Mouse (Mus musculus): ENCODE results near the gene Usp4. TPM values are rescaled to one million over a fixed set of nuclear protein-coding genes. Genes with fewer than 3 reads are reported as not detected.

The Usp4 gene
- polyA plus RNA-seq, 1 experiment from 2014 or later: 38.2 TPM

DNA sequence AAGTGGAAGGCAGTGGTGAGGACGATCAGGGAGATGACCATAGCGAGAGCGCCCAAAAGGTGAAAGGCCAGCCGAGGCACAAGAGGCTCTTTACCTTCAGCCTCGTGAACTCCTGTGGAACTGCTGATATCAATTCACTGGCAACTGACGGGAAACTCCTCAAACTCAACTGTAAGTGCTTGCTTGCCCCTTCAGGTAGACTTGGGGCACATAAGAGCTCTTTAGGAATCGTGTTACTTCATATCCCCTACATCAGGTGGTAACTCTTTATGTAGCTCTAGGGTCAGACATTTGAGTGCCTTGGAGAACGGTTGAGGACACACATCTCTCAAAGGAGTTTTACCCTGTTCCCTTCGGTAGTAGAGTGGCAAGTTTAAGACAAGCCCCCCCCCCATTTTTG, 33.7 kb downstream of the Usp4 start:
- no peak overlapping the region for H3K4me2 ChIP-seq (ENCODE audit: low read depth, low read length)
- H3K27ac ChIP-seq (ENCODE audit: low read depth): no peak overlapping the region
- no peaks in the 10 kb centered on the region for H3K27me3 ChIP-seq (ENCODE audit: insufficient read depth, low read length)
- no peak for DNase-seq
- 95% methylated on average over 9 of the region's 9 CpGs for WGBS (ENCODE audit: insufficient replicate concordance)
- no peaks in the 10 kb centered on the region for H3K9me3 ChIP-seq (ENCODE audit: low read length)
- TF ChIP-seq CTCF (IDR thresholded peaks at IDR 0.05; ENCODE audit: low read depth): no peak
- no peak for TF ChIP-seq EP300 (IDR thresholded peaks at IDR 0.05; ENCODE audit: low read depth)
- ATAC-seq: no peak
- H3K4me1 ChIP-seq (ENCODE audit: insufficient read depth): no peaks in the 10 kb centered on the region
- peaks cover 85% of the 10 kb centered on the region for H3K36me3 ChIP-seq (replicated peaks; ENCODE audit: insufficient read depth, low read length)
- H3K9ac ChIP-seq (replicated peaks): no peak overlapping the region
- no peak overlapping the region for H3K4me3 ChIP-seq (ENCODE audit: low read depth, low read length)

DNA sequence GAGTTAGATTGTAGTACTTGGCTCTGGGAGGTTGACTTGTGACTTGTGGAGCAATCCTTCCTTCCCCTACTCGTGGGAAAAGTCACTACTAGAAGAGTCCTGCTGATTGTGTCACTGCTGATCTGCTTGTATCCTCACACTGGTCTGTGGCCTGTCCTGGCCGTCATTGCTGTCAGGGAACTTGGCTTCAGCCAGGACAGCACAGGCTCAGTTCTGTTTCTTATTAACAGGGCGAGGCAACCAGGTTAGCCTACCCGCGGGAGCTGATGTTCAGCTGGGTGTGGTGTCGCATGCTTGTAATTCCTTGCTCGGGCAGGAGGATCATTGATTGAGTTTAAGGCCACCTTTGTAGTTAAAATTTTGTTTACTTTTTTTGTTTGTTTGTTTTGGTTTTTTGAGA, 37.4 kb downstream of the Usp4 start:
- no peak for ATAC-seq
- Histone ChIP-seq H3K27me3 (ENCODE audit: insufficient read depth, low read length) (no peaks in the 10 kb centered on the region), H3K27ac (ENCODE audit: low read depth) (no peak overlapping the region), H3K36me3 (replicated peaks; ENCODE audit: insufficient read depth, low read length) (peaks cover 90% of the 10 kb centered on the region), H3K9ac (replicated peaks) (no peak overlapping the region), H3K4me3 (ENCODE audit: low read depth, low read length) (no peak overlapping the region), H3K4me2 (ENCODE audit: low read depth, low read length) (no peak overlapping the region), H3K4me1 (ENCODE audit: insufficient read depth) (no peaks in the 10 kb centered on the region), H3K9me3 (ENCODE audit: low read length) (no peaks in the 10 kb centered on the region)
- WGBS (ENCODE audit: insufficient replicate concordance): 68% methylated on average over 7 of the region's 7 CpGs
- DNase-seq: no peak
- no peak for TF ChIP-seq EP300 (IDR thresholded peaks at IDR 0.05; ENCODE audit: low read depth)
- TF ChIP-seq CTCF (IDR thresholded peaks at IDR 0.05; ENCODE audit: low read depth): no peak

DNA sequence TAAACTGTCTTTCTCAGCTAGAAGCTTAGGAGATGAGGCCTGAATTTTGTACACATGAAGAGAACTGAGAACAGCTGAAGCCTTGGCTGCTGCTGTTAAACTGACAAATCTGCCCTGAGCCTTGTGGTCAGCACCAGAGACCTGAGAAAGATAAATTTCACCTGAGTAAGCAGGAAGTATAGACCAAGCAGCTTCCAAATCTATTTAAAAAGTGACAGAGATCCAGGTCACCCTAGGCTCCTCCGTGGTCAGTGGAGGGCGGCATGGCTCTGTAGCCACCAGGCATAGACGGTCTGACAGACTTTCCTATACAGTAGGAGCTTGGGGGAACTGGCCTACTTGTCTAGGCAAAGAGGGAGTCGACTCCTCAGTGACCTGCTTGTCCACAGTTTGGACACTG, 39.2 kb downstream of the Usp4 start:
- no peak overlapping the region for H3K27ac ChIP-seq (ENCODE audit: low read depth)
- H3K9me3 ChIP-seq (ENCODE audit: low read length): no peaks in the 10 kb centered on the region
- DNase-seq: no peak
- no peak overlapping the region for H3K4me2 ChIP-seq (ENCODE audit: low read depth, low read length)
- H3K36me3 ChIP-seq (replicated peaks; ENCODE audit: insufficient read depth, low read length): peaks cover 84% of the 10 kb centered on the region
- ATAC-seq: no peak
- TF ChIP-seq CTCF (IDR thresholded peaks at IDR 0.05; ENCODE audit: low read depth) (no peak), EP300 (IDR thresholded peaks at IDR 0.05; ENCODE audit: low read depth) (no peak)
- no peak overlapping the region for H3K9ac ChIP-seq (replicated peaks)
- H3K27me3 ChIP-seq (ENCODE audit: insufficient read depth, low read length): no peaks in the 10 kb centered on the region
- no peaks in the 10 kb centered on the region for H3K4me1 ChIP-seq (ENCODE audit: insufficient read depth)
- 86% methylated on average over 4 of the region's 4 CpGs for WGBS (ENCODE audit: insufficient replicate concordance)
- H3K4me3 ChIP-seq (ENCODE audit: low read depth, low read length): no peak overlapping the region

DNA sequence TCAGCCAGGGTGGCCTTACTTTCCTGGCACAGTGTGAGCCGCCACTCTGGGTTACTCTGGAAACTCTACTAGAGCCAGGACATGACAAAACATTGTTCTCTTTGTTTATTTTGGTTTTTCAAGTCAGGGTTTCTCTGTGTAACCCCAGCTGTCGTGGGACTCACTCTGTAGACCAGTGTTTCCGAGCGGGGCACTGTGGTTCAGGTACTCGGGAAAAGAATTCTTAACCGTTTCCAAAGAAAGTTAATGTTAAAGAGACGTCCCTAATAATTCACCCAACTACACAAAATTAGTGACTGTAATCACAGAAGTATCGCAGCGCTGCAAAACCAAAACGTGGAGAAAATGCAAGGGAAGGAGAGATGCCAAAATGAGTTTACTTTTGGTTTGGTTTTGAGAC, 40.9 kb downstream of the Usp4 start:
- H3K9ac ChIP-seq (replicated peaks): no peak overlapping the region
- TF ChIP-seq EP300 (IDR thresholded peaks at IDR 0.05; ENCODE audit: low read depth) (no peak), CTCF (IDR thresholded peaks at IDR 0.05; ENCODE audit: low read depth) (no peak)
- 91% methylated on average over 10 of the region's 10 CpGs for WGBS (ENCODE audit: insufficient replicate concordance)
- peaks cover 80% of the 10 kb centered on the region for H3K36me3 ChIP-seq (replicated peaks; ENCODE audit: insufficient read depth, low read length)
- H3K27ac ChIP-seq (ENCODE audit: low read depth): no peak overlapping the region
- no peaks in the 10 kb centered on the region for H3K9me3 ChIP-seq (ENCODE audit: low read length)
- no peaks in the 10 kb centered on the region for H3K4me1 ChIP-seq (ENCODE audit: insufficient read depth)
- DNase-seq (no peak), ATAC-seq (no peak)
- no peak overlapping the region for H3K4me3 ChIP-seq (ENCODE audit: low read depth, low read length)
- H3K4me2 ChIP-seq (ENCODE audit: low read depth, low read length): no peak overlapping the region
- no peaks in the 10 kb centered on the region for H3K27me3 ChIP-seq (ENCODE audit: insufficient read depth, low read length)

DNA sequence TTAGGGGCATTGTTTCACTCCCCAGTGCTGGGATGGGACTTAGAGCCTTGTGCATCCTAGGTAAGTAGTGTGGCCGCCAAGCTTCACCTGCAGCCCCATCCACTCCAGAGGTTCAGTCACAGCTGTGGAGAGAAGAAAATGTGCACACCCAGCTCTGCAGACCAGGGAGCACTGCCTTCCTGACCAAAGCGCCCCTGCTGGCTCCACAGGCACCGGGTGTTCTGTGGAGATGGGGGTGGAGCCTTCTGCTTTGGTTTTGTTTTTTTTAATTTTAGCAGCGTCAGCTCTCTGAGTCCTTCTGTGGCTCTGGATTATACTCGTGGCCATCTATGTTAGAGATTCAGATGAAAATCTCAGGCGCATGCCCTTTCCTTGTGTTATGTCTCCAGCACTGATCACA, 41.6 kb downstream of the Usp4 start:
- no peaks in the 10 kb centered on the region for H3K9me3 ChIP-seq (ENCODE audit: low read length)
- H3K4me1 ChIP-seq (ENCODE audit: insufficient read depth): no peaks in the 10 kb centered on the region
- H3K9ac ChIP-seq (replicated peaks): no peak overlapping the region
- no peak overlapping the region for H3K27ac ChIP-seq (ENCODE audit: low read depth)
- TF ChIP-seq EP300 (IDR thresholded peaks at IDR 0.05; ENCODE audit: low read depth) (no peak), CTCF (IDR thresholded peaks at IDR 0.05; ENCODE audit: low read depth) (no peak)
- 79% methylated on average over 6 of the region's 6 CpGs for WGBS (ENCODE audit: insufficient replicate concordance)
- no peak for DNase-seq
- no peak for ATAC-seq
- H3K27me3 ChIP-seq (ENCODE audit: insufficient read depth, low read length): no peaks in the 10 kb centered on the region
- H3K4me3 ChIP-seq (ENCODE audit: low read depth, low read length): no peak overlapping the region
- H3K4me2 ChIP-seq (ENCODE audit: low read depth, low read length): no peak overlapping the region
- H3K36me3 ChIP-seq (replicated peaks; ENCODE audit: insufficient read depth, low read length): peaks cover 74% of the 10 kb centered on the region

DNA sequence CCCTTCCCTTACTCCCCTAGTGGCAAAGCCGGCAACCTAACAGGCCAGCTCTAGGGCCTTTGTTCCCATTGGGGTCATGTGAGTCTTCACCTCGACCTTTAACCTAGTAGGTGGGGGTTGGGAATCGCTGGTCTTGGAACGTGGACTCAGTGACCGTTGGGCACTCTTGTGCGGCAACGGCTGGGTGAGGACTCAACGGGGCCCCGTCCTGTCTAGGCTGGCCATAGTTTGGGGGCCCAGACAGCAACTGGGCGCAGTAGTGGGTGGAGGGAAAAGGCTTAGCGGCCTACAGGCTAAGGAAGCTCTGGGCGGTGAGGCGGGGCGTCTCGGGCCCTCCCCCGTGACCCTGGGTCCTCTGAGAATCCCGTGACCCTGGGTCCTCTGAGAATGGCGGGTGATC, 45.0 kb downstream of the Usp4 start, which contains the start of gene 1700102P08Rik:
Gene 1700102P08Rik, plus strand, starts transcription at position 130 of the 400 bp plus-strand sequence.
- DNase-seq (no peak), ATAC-seq (no peak)
- 82% methylated on average over 18 of the region's 18 CpGs for WGBS (ENCODE audit: insufficient replicate concordance)
- TF ChIP-seq CTCF (IDR thresholded peaks at IDR 0.05; ENCODE audit: low read depth): no peak
- H3K4me2 ChIP-seq (ENCODE audit: low read depth, low read length): no peak within 1 kb of the TSS
- H3K9ac ChIP-seq (replicated peaks): no peak within 1 kb of the TSS
- no peak within 1 kb of the TSS for H3K4me3 ChIP-seq (ENCODE audit: low read depth, low read length)
- no peaks in the 10 kb centered on the region for H3K27me3 ChIP-seq (ENCODE audit: insufficient read depth, low read length)
- H3K9me3 ChIP-seq (ENCODE audit: low read length): no peaks in the 10 kb centered on the region
- H3K36me3 ChIP-seq (replicated peaks; ENCODE audit: insufficient read depth, low read length): peaks cover 42% of the 10 kb centered on the region
- H3K27ac ChIP-seq (ENCODE audit: low read depth): no peak within 1 kb of the TSS
- no peaks in the 10 kb centered on the region for H3K4me1 ChIP-seq (ENCODE audit: insufficient read depth)

DNA sequence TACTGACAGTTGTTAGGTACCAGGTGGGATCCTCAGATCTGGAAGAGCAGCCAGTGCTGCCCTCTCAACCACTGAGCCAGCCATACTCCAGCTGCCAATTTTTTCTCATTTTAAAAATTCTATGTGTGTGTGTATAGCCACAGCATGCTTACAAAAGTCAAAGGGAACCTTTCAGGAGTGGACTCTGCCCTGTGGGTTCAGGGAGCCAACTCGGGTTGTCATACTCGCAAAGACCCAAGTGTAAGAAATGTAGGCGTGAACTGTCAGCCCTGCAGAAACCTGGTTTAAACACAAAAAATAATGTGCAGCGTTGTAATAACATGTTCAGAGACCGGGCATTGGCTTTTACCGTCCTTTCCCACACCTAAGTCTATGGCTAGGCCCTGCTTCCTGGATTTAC, 46.5 kb downstream of the Usp4 start:
- Histone ChIP-seq H3K4me2 (ENCODE audit: low read depth, low read length) (no peak overlapping the region), H3K9me3 (ENCODE audit: low read length) (no peaks in the 10 kb centered on the region), H3K36me3 (replicated peaks; ENCODE audit: insufficient read depth, low read length) (peaks cover 28% of the 10 kb centered on the region), H3K27ac (ENCODE audit: low read depth) (no peak overlapping the region), H3K4me3 (ENCODE audit: low read depth, low read length) (no peak overlapping the region), H3K27me3 (ENCODE audit: insufficient read depth, low read length) (no peaks in the 10 kb centered on the region), H3K4me1 (ENCODE audit: insufficient read depth) (no peaks in the 10 kb centered on the region), H3K9ac (replicated peaks) (no peak overlapping the region)
- 83% methylated on average over 6 of the region's 6 CpGs for WGBS (ENCODE audit: insufficient replicate concordance)
- DNase-seq: no peak
- TF ChIP-seq EP300 (IDR thresholded peaks at IDR 0.05; ENCODE audit: low read depth): no peak
- no peak for ATAC-seq
